Comparison of ENCODE assay signal across 13 mouse cellular contexts in the genomic region with DNA sequence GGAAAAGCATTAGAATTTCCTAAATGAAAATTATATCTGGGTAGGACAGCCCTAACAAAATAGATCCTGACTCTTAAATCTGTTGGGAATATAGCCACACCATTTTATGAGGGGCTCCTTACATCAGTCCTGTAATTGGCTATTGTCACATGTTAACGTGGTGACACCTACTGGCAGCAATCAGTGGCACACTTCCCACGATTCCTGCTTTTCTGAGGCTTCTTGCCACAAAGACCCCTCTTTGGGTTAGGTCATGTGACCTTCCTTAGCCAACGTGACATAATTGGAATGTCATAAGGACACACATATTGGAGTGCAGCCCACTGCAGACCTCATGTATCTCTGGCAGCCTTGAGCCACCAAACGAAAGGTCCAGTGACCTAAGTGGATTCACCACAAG. TPM values are rescaled to one million over a fixed set of nuclear protein-coding genes. Genes with fewer than 3 reads are reported as not detected.
DNase-seq lines count a peak whose midpoint lies in the region; ATAC-seq and TF ChIP-seq lines count a peak whose summit lies in the region.
"Had no signal": no experiment of that assay in that cellular context is flagged by ENCODE, and none has a peak within 500 bp of the region (broad histone marks: within the 10 kb centered on the region; RNA-seq: fewer than 3 reads in every experiment).

No protein-coding gene starts in this region.

- WGBS in hindbrain, postnatal 0 days = 22% methylated on average over 4 of the region's 4 CpGs
- 28% methylated on average over 4 of the region's 4 CpGs for WGBS in hindbrain, embryonic 12.5 days
- 27% methylated on average over 4 of the region's 4 CpGs for WGBS in neural tube, embryonic 11.5 days
- WGBS in neural tube, embryonic 15.5 days = 28% methylated on average over 4 of the region's 4 CpGs

- peak; percentile 72 for TF ChIP-seq CTCF in hindbrain, postnatal 0 days (IDR thresholded peaks at IDR 0.05; ENCODE audit: low read depth)

- no peaks in the 10 kb centered on the region for H3K4me1 ChIP-seq in hindbrain, postnatal 0 days (ENCODE audit: insufficient read depth, low read length)
- peaks cover 12% of the 10 kb centered on the region for H3K4me1 ChIP-seq in hindbrain, embryonic 12.5 days
- 0 out of 2 replicates have a peak, but pooled peaks cover 3% of the 10 kb centered on the region for H3K4me1 ChIP-seq in neural tube, embryonic 11.5 days (ENCODE audit: control insufficient read depth, insufficient read depth, low read length)
- H3K4me1 ChIP-seq in neural tube, embryonic 15.5 days = peaks cover 10% of the 10 kb centered on the region

- no peak for ATAC-seq in cerebellum, adult (ENCODE audit: insufficient number of reproducible peaks, low FRiP score, low TSS enrichment)
- ATAC-seq in hindbrain, postnatal 0 days = 0 out of 2 replicates have a peak, but pooled peaks have one; percentile 28
- no peak for ATAC-seq in hindbrain, embryonic 12.5 days (ENCODE audit: low FRiP score)
- ATAC-seq in neural tube, embryonic 11.5 days (ENCODE audit: insufficient read depth, low FRiP score, low TSS enrichment) = no peak
- no peak for ATAC-seq in neural tube, embryonic 15.5 days (ENCODE audit: low FRiP score)
- ATAC-seq: midbrain, embryonic 16.5 days had no signal

- H3K27ac ChIP-seq in hindbrain, postnatal 0 days = no peak overlapping the region
- H3K27ac ChIP-seq in hindbrain, embryonic 12.5 days = no peak overlapping the region
- H3K27ac ChIP-seq in neural tube, embryonic 11.5 days (ENCODE audit: low read depth, low read length) = no peak overlapping the region
- no peak overlapping the region for H3K27ac ChIP-seq in neural tube, embryonic 15.5 days (replicated peaks)
- H3K27ac ChIP-seq: liver, embryonic 14.5 days had no signal

- DNase-seq in cerebellum, postnatal 10 days = peak; percentile 71 to 77
- DNase-seq in hindbrain, postnatal 0 days (ENCODE audit: low spot score) = peak; percentile 54
- peak; percentile 26 for DNase-seq in neural tube, embryonic 11.5 days (ENCODE audit: low spot score)
- DNase-seq in gastrocnemius, postnatal 10 days = no peak
- no peak for DNase-seq in spleen, postnatal 10 days (ENCODE audit: low spot score in 2 of 2)
- DNase-seq: B cell, adult 2 months; gastrocnemius, postnatal 14 days; thymus, postnatal 25 days had no signal

- H3K4me2 ChIP-seq in hindbrain, postnatal 0 days (ENCODE audit: low read depth, low read length) = no peak overlapping the region
- H3K4me2 ChIP-seq in hindbrain, embryonic 12.5 days (replicated peaks) = no peak overlapping the region
- no peak overlapping the region for H3K4me2 ChIP-seq in neural tube, embryonic 11.5 days (ENCODE audit: low read depth)
- H3K4me2 ChIP-seq in neural tube, embryonic 15.5 days = no peak overlapping the region

- no peaks in the 10 kb centered on the region for H3K36me3 ChIP-seq in hindbrain, postnatal 0 days (ENCODE audit: insufficient read depth, low read length)
- H3K36me3 ChIP-seq in hindbrain, embryonic 12.5 days = no peaks in the 10 kb centered on the region
- no peaks in the 10 kb centered on the region for H3K36me3 ChIP-seq in neural tube, embryonic 11.5 days (ENCODE audit: control insufficient read depth, insufficient read depth, low read length)
- H3K36me3 ChIP-seq in neural tube, embryonic 15.5 days = no peaks in the 10 kb centered on the region

- no peaks in the 10 kb centered on the region for H3K9me3 ChIP-seq in hindbrain, postnatal 0 days (ENCODE audit: low read length)
- H3K9me3 ChIP-seq in hindbrain, embryonic 12.5 days (replicated peaks) = no peaks in the 10 kb centered on the region
- H3K9me3 ChIP-seq in neural tube, embryonic 11.5 days (ENCODE audit: control insufficient read depth, low read length) = no peaks in the 10 kb centered on the region
- no peaks in the 10 kb centered on the region for H3K9me3 ChIP-seq in neural tube, embryonic 15.5 days (replicated peaks)

- no peaks in the 10 kb centered on the region for H3K27me3 ChIP-seq in hindbrain, postnatal 0 days (ENCODE audit: insufficient read depth, low read length)
- no peaks in the 10 kb centered on the region for H3K27me3 ChIP-seq in hindbrain, embryonic 12.5 days
- H3K27me3 ChIP-seq in neural tube, embryonic 11.5 days (ENCODE audit: control insufficient read depth, insufficient read depth, low read length) = no peaks in the 10 kb centered on the region
- no peaks in the 10 kb centered on the region for H3K27me3 ChIP-seq in neural tube, embryonic 15.5 days (replicated peaks)

- H3K4me3 ChIP-seq in hindbrain, postnatal 0 days (ENCODE audit: low read length) = no peak overlapping the region
- H3K4me3 ChIP-seq in hindbrain, embryonic 12.5 days = no peak overlapping the region
- H3K4me3 ChIP-seq in neural tube, embryonic 11.5 days (ENCODE audit: low read depth, low read length) = no peak overlapping the region
- H3K4me3 ChIP-seq in neural tube, embryonic 15.5 days (replicated peaks) = no peak overlapping the region

- no peak overlapping the region for H3K9ac ChIP-seq in hindbrain, postnatal 0 days (replicated peaks; ENCODE audit: low read length)
- no peak overlapping the region for H3K9ac ChIP-seq in hindbrain, embryonic 12.5 days
- no peak overlapping the region for H3K9ac ChIP-seq in neural tube, embryonic 11.5 days (ENCODE audit: low read length)
- H3K9ac ChIP-seq in neural tube, embryonic 15.5 days (replicated peaks) = no peak overlapping the region
- H3K9ac ChIP-seq: liver, embryonic 14.5 days had no signal

RNA-seq across cellular contexts. Expression of a gene that starts 26.5 kb away (rescaled TPM):
- total RNA-seq in hindbrain, postnatal 0 days (2014; rRNA removed) = 4.8 and 7.3 TPM in 2 replicates
- polyA plus RNA-seq in hindbrain, postnatal 0 days (2015; fragmentation: Nextera tagmentation; extraction: Ambion mirVana) = 3.4 and 3.6 TPM in 2 replicates
- polyA plus RNA-seq in hindbrain, embryonic 12.5 days (2016; fragmentation: Nextera tagmentation; extraction: Ambion mirVana) = 2.8 and 3.1 TPM in 2 replicates
- polyA plus RNA-seq in neural tube, embryonic 11.5 days (2014; fragmentation: Nextera tagmentation; extraction: Ambion mirVana) = 2.1 and 2.8 TPM in 2 replicates
- 3.1 and 4.1 TPM in 2 replicates for polyA plus RNA-seq in neural tube, embryonic 15.5 days (2015; fragmentation: Nextera tagmentation; extraction: Ambion mirVana)
- 1 to 10 TPM; 3.7 to 6.0 TPM for total RNA-seq in gastrocnemius, postnatal 10 days (2021)

Comparison
In these comparisons a context has a peak if more than half of its experiments do, and no peak if none do; other contexts are left out.
1. DNase-seq: peak in cerebellum, postnatal 10 days (2 of 2), hindbrain, postnatal 0 days (single experiment) and neural tube, embryonic 11.5 days (single experiment); none in gastrocnemius, postnatal 10 days (single experiment) and spleen, postnatal 10 days (0 of 2).